Mouse (Mus musculus): ENCODE data around the gene Klf7. TPM values are rescaled to one million over a fixed set of nuclear protein-coding genes. Genes with fewer than 3 reads are reported as not detected.

The Klf7 gene
- total and polyA plus RNA-seq, 2 experiments from 2014 or later: 61.5 to 154 TPM

- Histone ChIP-seq H3K27me3 (ENCODE audit: insufficient read depth, low read length) (no peaks in the 10 kb centered on the region), H3K27ac (ENCODE audit: low read depth, low read length) (no peak overlapping the region), H3K36me3 (ENCODE audit: insufficient read depth) (peaks cover 23% of the 10 kb centered on the region), H3K4me1 (ENCODE audit: insufficient read depth) (peaks cover 7% of the 10 kb centered on the region; the same call in 1 of the 2 replicates), H3K4me2 (ENCODE audit: low read depth) (no peak overlapping the region), H3K4me3 (ENCODE audit: low read depth, low read length) (no peak overlapping the region), H3K9ac (no peak overlapping the region), H3K9me3 (ENCODE audit: low read length) (no peaks in the 10 kb centered on the region)
- no peak for TF ChIP-seq CTCF (IDR thresholded peaks at IDR 0.05; ENCODE audit: low read depth)
- no peak for DNase-seq
- 80% methylated on average over 9 of the region's 9 CpGs for WGBS
- no peak for ATAC-seq
These were observed 89.4 kb downstream of the Klf7 start for GRCm38 (mm10) chr1:64032502-64033231.

- Histone ChIP-seq H3K9me3 (ENCODE audit: low read length) (no peaks in the 10 kb centered on the region), H3K4me2 (ENCODE audit: low read depth) (no peak overlapping the region), H3K4me3 (ENCODE audit: low read depth, low read length) (no peak overlapping the region), H3K36me3 (ENCODE audit: insufficient read depth) (no peaks in the 10 kb centered on the region), H3K27ac (ENCODE audit: low read depth, low read length) (no peak overlapping the region), H3K4me1 (ENCODE audit: insufficient read depth) (peaks cover 6% of the 10 kb centered on the region), H3K27me3 (ENCODE audit: insufficient read depth, low read length) (no peaks in the 10 kb centered on the region), H3K9ac (no peak overlapping the region)
- ATAC-seq (no peak), DNase-seq (no peak)
- no peak for TF ChIP-seq CTCF (IDR thresholded peaks at IDR 0.05; ENCODE audit: low read depth)
- 79% methylated on average over 3 of the region's 3 CpGs for WGBS
These were observed 100.1 kb downstream of the Klf7 start for GRCm38 (mm10) chr1:64021986-64022385.

GRCm38 (mm10) chr1:64020672-64021635 lies 101.1 kb downstream of the Klf7 start:
- no peak overlapping the region for H3K4me3 ChIP-seq (ENCODE audit: low read depth, low read length)
- peak overlapping the region; percentile 5; the same call in 1 of the 2 replicates for H3K27ac ChIP-seq (ENCODE audit: low read depth, low read length)
- H3K27me3 ChIP-seq (ENCODE audit: insufficient read depth, low read length): no peaks in the 10 kb centered on the region
- 0 out of 2 replicates have a peak overlapping the region, but pooled peaks have one; percentile 23 for H3K4me2 ChIP-seq (ENCODE audit: low read depth)
- H3K9me3 ChIP-seq (ENCODE audit: low read length): no peaks in the 10 kb centered on the region
- H3K4me1 ChIP-seq (ENCODE audit: insufficient read depth): peaks cover 6% of the 10 kb centered on the region
- DNase-seq (peak; percentile 76), ATAC-seq (peak; percentile 85)
- 19% methylated on average over 19 of the region's 19 CpGs for WGBS
- H3K9ac ChIP-seq: no peak overlapping the region
- TF ChIP-seq CTCF (IDR thresholded peaks at IDR 0.05; ENCODE audit: low read depth): no peak
- no peaks in the 10 kb centered on the region for H3K36me3 ChIP-seq (ENCODE audit: insufficient read depth)

DNA sequence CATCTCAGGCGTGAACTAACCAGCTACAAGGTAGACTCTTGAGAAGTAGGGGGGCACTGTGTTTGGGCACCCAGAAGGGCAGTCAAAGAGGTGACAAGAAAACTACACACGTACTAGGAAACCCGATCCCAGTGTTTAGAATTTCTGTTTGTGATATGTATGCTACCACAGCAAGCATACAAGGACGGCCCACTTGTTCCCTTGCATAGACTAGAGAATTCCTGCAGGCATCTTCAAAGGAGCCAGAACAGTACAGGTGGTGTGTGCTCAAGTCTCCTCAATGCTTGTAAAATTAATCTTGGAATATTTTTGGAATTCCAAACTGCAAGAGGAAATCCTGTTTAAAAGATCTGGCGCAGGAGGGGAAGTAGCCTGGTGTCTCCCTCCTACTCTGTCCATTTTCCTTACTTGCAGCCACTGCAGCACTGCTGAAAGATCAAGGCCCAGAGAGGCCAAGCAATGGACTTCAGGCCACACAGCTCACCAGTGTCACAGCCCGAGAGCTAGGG lies 102.9 kb downstream of the Klf7 start:
- ATAC-seq: no peak
- Histone ChIP-seq H3K27ac (ENCODE audit: low read depth, low read length) (no peak overlapping the region; the same call in 1 of the 2 replicates), H3K36me3 (ENCODE audit: insufficient read depth) (no peaks in the 10 kb centered on the region), H3K4me1 (ENCODE audit: insufficient read depth) (peaks cover 6% of the 10 kb centered on the region), H3K4me2 (ENCODE audit: low read depth) (no peak overlapping the region), H3K4me3 (ENCODE audit: low read depth, low read length) (no peak overlapping the region), H3K27me3 (ENCODE audit: insufficient read depth, low read length) (no peaks in the 10 kb centered on the region), H3K9ac (no peak overlapping the region), H3K9me3 (ENCODE audit: low read length) (no peaks in the 10 kb centered on the region)
- WGBS: 59% methylated on average over 6 of the region's 6 CpGs
- no peak for DNase-seq
- no peak for TF ChIP-seq CTCF (IDR thresholded peaks at IDR 0.05; ENCODE audit: low read depth)

DNA sequence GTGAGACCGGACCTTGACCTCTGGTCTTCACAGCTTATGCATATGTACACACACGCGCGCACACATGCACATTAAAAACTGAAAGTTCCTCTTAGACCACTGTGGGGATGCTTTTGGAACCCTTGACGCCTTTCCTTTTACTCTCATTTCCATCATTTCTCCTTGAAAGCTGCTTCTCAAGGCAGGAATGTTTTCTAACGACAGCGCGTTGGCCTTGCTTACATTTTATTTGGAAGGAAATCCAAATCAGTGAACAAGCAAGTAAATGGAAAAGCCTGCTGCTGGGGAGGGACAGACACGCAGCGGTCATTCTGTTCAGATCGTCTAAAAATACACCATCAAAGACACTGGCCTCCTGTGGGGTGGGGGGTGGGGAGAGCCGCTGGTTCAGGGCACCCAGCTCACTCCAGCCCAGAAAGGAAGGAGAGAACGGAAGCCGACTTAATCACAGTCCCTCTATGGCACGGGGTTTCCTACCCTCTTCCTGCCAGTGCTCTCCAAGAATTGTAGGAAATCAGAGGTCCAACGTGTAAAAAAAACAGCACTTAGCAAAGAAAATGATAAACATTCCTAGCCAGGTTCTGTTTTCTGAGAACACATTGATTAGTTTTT lies 103.5 kb downstream of the Klf7 start:
- Histone ChIP-seq H3K9ac (no peak overlapping the region), H3K4me1 (ENCODE audit: insufficient read depth) (peaks cover 9% of the 10 kb centered on the region), H3K27me3 (ENCODE audit: insufficient read depth, low read length) (no peaks in the 10 kb centered on the region), H3K36me3 (ENCODE audit: insufficient read depth) (no peaks in the 10 kb centered on the region), H3K4me2 (ENCODE audit: low read depth) (no peak overlapping the region), H3K4me3 (ENCODE audit: low read depth, low read length) (no peak overlapping the region), H3K9me3 (ENCODE audit: low read length) (no peaks in the 10 kb centered on the region), H3K27ac (ENCODE audit: low read depth, low read length) (peak overlapping the region; percentile 21)
- DNase-seq: no peak
- no peak for TF ChIP-seq CTCF (IDR thresholded peaks at IDR 0.05; ENCODE audit: low read depth)
- 37% methylated on average over 16 of the region's 16 CpGs for WGBS
- ATAC-seq: no peak

- H3K27ac ChIP-seq (ENCODE audit: low read depth, low read length): peak overlapping the region; percentile 35; the same call in 1 of the 2 replicates
- DNase-seq (no peak), ATAC-seq (peak; percentile 20; the same call in 1 of the 2 replicates)
- H3K9ac ChIP-seq: no peak overlapping the region
- no peak for TF ChIP-seq CTCF (IDR thresholded peaks at IDR 0.05; ENCODE audit: low read depth)
- no peak overlapping the region for H3K4me3 ChIP-seq (ENCODE audit: low read depth, low read length)
- H3K4me1 ChIP-seq (ENCODE audit: insufficient read depth): peaks cover 9% of the 10 kb centered on the region
- no peaks in the 10 kb centered on the region for H3K27me3 ChIP-seq (ENCODE audit: insufficient read depth, low read length)
- H3K9me3 ChIP-seq (ENCODE audit: low read length): no peaks in the 10 kb centered on the region
- H3K36me3 ChIP-seq (ENCODE audit: insufficient read depth): no peaks in the 10 kb centered on the region
- no peak overlapping the region for H3K4me2 ChIP-seq (ENCODE audit: low read depth)
- 36% methylated on average over 1 of the region's 1 CpGs for WGBS
These were observed 108.0 kb downstream of the Klf7 start for GRCm38 (mm10) chr1:64014091-64014490.

Data from forebrain, postnatal 0 days (tissue).